Mouse (Mus musculus): Measurements from ENCODE around the gene Selp. TPM values are rescaled to one million over a fixed set of nuclear protein-coding genes. Genes with fewer than 3 reads are reported as not detected.

Selp gene
- total RNA-seq, 2 experiments from 2014 or later: 2.0 to 7.6 TPM

DNA sequence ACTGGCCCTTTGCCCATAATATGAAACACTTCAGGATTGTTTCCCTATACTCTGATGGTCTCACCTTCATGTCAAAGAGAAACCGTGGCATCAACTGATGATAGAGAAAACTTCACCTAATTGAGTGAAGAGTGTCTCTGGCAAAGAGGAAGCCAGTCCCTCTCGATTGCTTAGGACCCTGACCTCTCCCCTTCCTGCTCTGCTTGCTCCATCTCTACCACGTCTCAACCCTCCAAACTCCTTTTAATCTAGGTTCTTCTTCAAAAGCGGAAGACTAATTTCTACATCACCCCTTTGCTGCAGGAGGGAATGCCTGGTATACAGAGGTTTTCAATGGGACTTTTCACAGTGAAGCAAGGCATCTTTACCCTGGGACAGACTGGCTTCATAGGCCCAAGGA is 58.1 kb downstream of the Selp start:
- peak; percentile 86 for ATAC-seq (replicated peaks; ENCODE audit: poor library complexity)

DNA sequence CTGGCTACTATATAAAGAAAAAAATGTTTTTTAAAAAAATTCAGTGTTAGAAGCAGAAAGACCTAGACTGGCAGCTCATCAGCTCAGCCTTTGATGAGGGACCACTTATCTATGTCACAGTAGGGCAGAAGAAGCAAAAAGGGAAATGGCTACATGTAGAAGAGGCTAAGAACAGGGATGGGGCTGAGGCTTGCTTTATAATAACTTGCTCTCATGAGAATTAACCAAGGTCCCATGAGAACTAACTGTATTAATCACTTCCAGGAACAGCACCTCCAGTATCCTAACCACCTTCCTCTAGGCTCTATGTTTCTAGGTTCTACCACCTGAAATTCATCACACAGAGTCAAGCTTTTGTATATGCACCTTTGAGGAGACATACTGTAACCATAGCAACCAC is 61.8 kb downstream of the Selp start:
- ATAC-seq (replicated peaks; ENCODE audit: poor library complexity): 0 out of 2 replicates have a peak, but pooled peaks have one; percentile 20

DNA sequence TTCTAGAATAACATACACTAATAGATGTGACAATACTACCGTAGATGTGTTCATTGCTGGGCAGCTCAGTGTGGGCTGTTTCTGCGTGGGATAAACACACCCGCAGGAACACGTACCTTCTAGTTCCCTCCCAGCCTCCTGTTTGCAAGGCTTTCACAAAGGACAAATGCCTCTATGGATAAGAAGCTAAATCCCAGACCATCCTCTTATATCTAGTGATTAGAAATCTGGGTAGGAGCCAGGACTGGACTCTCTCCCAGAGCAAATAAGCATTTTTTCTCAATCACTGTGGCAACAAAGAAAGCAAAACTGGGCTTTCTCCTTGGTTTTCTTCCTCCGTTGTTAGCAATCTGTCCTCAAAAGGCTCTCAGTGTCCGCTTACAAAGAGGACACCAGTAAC is 63.4 kb downstream of the Selp start:
- ATAC-seq (replicated peaks; ENCODE audit: poor library complexity): no peak

DNA sequence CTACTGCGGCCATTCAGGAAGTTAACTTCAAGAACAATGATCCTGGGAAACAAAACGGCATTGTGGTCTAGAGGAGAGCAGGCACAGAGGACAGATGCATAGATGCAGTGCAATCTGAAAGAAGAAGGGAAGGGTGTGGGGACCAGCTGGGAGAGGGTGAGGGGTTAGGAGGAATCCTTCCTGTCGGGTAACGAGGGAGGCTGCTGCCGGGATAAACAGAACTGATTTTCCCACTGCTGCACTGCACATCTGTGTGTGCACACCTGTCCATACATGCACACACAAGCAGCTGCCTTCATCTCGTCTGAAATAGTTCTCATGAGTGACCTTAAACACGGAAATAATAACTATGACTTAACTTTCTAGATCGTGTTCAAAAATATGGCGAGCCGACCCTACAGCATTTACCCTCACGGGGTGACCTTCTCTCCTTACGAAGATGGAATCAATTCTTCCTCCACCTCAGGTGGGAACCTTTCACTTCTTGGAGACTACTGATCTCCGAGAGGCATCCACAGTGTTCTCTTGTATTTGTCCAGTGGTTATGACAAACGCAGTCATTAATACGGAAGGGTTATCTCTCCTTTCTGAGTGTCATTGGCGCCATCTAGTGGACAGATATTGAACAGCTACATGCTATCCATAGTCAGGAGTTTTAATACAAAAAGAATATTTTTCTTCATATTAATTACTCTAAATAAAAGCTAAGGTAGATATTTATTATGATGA is 69.2 kb downstream of the Selp start:
- ATAC-seq (replicated peaks; ENCODE audit: poor library complexity): peak; percentile 99

DNA sequence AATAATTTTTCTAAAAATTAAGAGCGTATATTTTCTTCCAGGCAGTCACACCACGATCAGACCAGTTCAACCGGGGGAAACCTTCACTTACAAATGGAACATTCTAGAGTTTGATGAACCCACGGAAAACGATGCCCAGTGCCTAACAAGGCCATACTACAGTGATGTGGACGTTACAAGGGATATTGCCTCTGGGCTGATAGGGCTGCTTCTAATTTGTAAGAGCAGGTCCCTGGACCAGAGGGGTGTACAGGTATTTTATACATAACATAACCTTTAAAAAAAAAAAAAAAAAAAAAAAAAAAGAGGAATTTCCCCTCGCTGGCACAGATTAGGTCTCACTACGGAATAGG is 69.8 kb downstream of the Selp start:
- ATAC-seq (replicated peaks; ENCODE audit: poor library complexity): no peak

DNA sequence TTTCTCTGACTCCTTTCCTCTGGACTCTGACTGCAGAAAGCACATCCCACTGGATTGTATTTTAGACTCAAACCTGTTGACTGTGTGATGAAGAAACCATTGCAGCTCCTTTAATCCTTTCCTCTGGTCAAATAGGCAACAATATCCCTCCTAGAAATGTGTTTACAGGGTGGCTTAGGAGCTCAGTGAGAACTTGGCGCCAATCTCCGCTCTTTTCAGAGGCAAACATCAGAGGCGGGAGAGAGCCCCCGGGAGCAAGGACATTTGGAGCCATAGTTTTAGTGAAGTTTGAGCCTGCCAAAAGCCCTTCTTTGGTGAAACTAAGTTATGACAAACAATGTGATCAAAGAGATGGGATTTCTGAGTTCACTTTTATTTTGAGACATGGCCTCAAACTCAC is 70.3 kb downstream of the Selp start:
- ATAC-seq (replicated peaks; ENCODE audit: poor library complexity): no peak

DNA sequence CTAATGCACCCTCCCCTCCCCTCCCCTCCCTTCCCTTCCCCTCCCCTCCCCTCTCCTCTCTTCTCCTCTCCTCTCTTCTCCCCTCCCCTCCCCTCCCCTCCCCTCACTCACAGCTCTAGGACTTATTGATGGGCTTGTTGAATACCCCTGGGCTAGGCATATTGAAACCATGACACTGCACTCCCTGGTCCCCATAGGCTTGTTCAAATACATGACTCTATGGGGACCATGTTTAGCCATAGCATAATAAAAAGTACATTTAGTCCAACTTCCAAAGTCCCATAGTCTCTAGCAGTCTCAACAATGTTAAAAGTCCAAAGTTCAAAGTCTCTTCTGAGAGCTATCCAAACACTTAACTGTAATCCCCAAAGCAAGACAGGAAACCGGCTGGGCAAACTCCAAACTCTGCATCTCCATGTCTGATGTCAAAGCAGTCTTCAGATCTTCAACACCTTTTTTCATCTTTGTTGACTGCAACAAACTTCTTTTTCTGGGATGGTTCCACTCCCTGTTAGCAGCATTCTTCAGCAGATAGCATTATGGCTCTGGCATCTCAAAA is 72.0 kb downstream of the Selp start:
- no peak for ATAC-seq (replicated peaks; ENCODE audit: poor library complexity)

DNA sequence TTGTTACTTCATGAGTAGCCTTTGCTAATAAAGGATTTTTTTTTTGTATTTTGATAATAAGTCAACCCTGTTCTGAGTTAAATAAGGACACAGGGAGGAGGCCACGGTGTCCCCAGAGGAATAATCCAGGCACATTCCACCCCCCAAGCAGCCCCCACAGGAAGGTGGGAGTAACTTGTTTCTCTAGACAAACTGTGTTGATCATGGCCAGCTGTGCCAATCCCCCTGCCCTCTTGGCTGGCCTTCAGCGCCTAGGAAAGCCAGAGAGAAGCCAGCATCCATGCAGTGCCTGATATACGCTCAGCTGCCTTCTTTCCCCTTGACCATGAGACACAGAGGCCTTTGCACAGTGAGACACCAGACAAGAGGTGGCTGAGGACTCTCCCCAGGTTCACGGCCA is 84.5 kb downstream of the Selp start:
- no peak for ATAC-seq (replicated peaks; ENCODE audit: poor library complexity)

Other genes starting within 250 kb of the Selp start
- 28.1 and 39.6 TPM in 2 replicates for gene Scyl3, start 186.2 kb upstream of the Selp start, total RNA-seq (2015)
- gene Scyl3, start 186.2 kb upstream of the Selp start, total RNA-seq (2017): 14.5 and 16.9 TPM in 2 replicates
- 20.4 and 25.5 TPM in 2 replicates for gene BC055324, start 120.5 kb upstream of the Selp start, total RNA-seq (2015)
- 19.9 and 20.0 TPM in 2 replicates for gene BC055324, start 120.5 kb upstream of the Selp start, total RNA-seq (2017)
- gene Mettl18, start 120.4 kb upstream of the Selp start, total RNA-seq (2015): 5.1 and 6.8 TPM in 2 replicates
- gene Mettl18, start 120.4 kb upstream of the Selp start, total RNA-seq (2017): 15.2 and 20.2 TPM in 2 replicates
- not detected in 2 replicates for gene Sele, start 67.0 kb upstream of the Selp start, total RNA-seq (2015)
- 0.07 and 0.12 TPM in 2 replicates for gene Sele, start 67.0 kb upstream of the Selp start, total RNA-seq (2017)
- 371 and 392 TPM in 2 replicates for gene Sell, start 53.3 kb upstream of the Selp start, total RNA-seq (2015)
- 234 and 258 TPM in 2 replicates for gene Sell, start 53.3 kb upstream of the Selp start, total RNA-seq (2017)
- gene F5, start 36.6 kb downstream of the Selp start, total RNA-seq (2015): 8.6 and 9.2 TPM in 2 replicates
- 4.2 and 6.1 TPM in 2 replicates for gene F5, start 36.6 kb downstream of the Selp start, total RNA-seq (2017)
- gene Slc19a2, start 133.8 kb downstream of the Selp start, total RNA-seq (2015): 10.3 and 10.6 TPM in 2 replicates
- gene Slc19a2, start 133.8 kb downstream of the Selp start, total RNA-seq (2017): 4.4 and 5.1 TPM in 2 replicates
- gene Ccdc181, start 160.3 kb downstream of the Selp start, total RNA-seq (2015): 11.8 and 13.5 TPM in 2 replicates
- 29.0 and 31.0 TPM in 2 replicates for gene Ccdc181, start 160.3 kb downstream of the Selp start, total RNA-seq (2017)
- 21.3 TPM in 2 replicates for gene Nme7, start 188.9 kb downstream of the Selp start, total RNA-seq (2015)
- 36.5 and 43.8 TPM in 2 replicates for gene Nme7, start 188.9 kb downstream of the Selp start, total RNA-seq (2017)
- 26.7 and 27.8 TPM in 2 replicates for gene Blzf1, start 192.2 kb downstream of the Selp start, total RNA-seq (2015)
- gene Blzf1, start 192.2 kb downstream of the Selp start, total RNA-seq (2017): 54.7 and 62.6 TPM in 2 replicates

Data from megakaryocyte progenitor cell, adult 5-6 weeks (primary cell).